Mouse (Mus musculus): ENCODE results near the gene Spp2. TPM values are rescaled to one million over a fixed set of nuclear protein-coding genes. Genes with fewer than 3 reads are reported as not detected.

The Spp2 gene
- polyA plus RNA-seq, 1 experiment from 2014 or later: not detected

DNA sequence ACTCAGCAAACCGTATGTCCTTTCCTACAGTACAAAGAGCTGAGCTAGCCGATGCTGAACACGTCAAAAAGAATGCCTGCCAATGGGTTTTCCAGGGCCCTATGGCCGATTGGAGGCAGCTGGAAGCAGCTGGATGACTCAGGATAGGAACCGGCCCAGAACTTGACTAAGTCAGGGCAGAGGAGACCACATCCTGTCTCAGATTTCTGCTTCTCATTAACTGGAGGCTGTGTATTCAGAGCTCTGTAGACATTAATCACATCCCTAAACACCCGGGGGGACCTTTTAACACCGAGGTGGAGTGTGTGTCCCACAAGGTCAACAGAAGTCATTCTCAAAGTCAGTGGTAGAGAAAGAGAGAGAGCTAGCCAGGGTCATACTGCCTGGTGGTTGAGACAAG, 67.8 kb downstream of the Spp2 start:
- Histone ChIP-seq H3K27me3 (0 out of 2 replicates have a peak, but pooled peaks cover 6% of the 10 kb centered on the region), H3K4me2 (replicated peaks) (no peak overlapping the region), H3K36me3 (no peaks in the 10 kb centered on the region), H3K27ac (replicated peaks) (no peak overlapping the region), H3K9me3 (no peaks in the 10 kb centered on the region), H3K4me3 (no peak overlapping the region), H3K9ac (replicated peaks) (no peak overlapping the region), H3K4me1 (peaks cover 14% of the 10 kb centered on the region)
- ATAC-seq (ENCODE audit: low FRiP score, low read depth): no peak
- 67% methylated on average over 7 of the region's 7 CpGs for WGBS

DNA sequence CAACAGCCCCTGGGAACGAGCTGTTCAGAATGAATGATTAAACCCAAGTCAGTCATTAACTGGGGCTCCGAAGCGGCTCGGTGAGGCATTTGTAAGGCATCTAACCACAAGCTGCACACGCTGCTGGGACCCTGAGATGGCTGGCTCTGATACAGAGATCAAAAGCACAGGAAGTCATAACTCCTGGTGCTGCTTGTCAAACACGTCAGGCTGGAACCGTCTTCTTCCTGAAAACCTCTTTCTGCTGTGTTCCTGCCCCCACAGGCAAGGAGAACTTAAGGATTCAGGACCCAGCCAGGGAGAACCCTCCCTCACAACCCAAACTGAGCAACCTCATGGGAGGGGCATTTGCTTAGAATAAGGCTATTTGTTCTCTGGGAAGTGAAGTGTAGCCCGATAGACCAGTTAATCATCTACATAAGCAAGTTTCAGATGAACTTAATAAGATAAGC, 68.8 kb downstream of the Spp2 start:
- Histone ChIP-seq H3K4me3 (no peak overlapping the region), H3K9ac (replicated peaks) (no peak overlapping the region), H3K4me2 (replicated peaks) (no peak overlapping the region), H3K27me3 (0 out of 2 replicates have a peak, but pooled peaks cover 6% of the 10 kb centered on the region), H3K4me1 (peaks cover 14% of the 10 kb centered on the region), H3K36me3 (no peaks in the 10 kb centered on the region), H3K9me3 (no peaks in the 10 kb centered on the region), H3K27ac (replicated peaks) (no peak overlapping the region)
- 57% methylated on average over 8 of the region's 8 CpGs for WGBS
- no peak for ATAC-seq (ENCODE audit: low FRiP score, low read depth)

Other genes with a start within 250 kb of the Spp2 start
- gene Ugt1a5, start 240.9 kb upstream of the Spp2 start, polyA plus RNA-seq (2016; fragmentation: Nextera tagmentation; extraction: Ambion mirVana): not detected in 2 replicates
- gene Ugt1a2, start 206.4 kb upstream of the Spp2 start, polyA plus RNA-seq (2016; fragmentation: Nextera tagmentation; extraction: Ambion mirVana): 0.14 TPM in 1 of 2 replicates, not detected in the other
- 12.3 and 12.7 TPM in 2 replicates for gene Dnajb3, start 201.2 kb upstream of the Spp2 start, polyA plus RNA-seq (2016; fragmentation: Nextera tagmentation; extraction: Ambion mirVana)
- not detected in 2 replicates for gene Ugt1a1, start 195.0 kb upstream of the Spp2 start, polyA plus RNA-seq (2016; fragmentation: Nextera tagmentation; extraction: Ambion mirVana)
- 1.1 and 1.6 TPM in 2 replicates for gene Mroh2a, start 180.0 kb upstream of the Spp2 start, polyA plus RNA-seq (2016; fragmentation: Nextera tagmentation; extraction: Ambion mirVana)
- 189 and 190 TPM in 2 replicates for gene Hjurp, start 129.3 kb upstream of the Spp2 start, polyA plus RNA-seq (2016; fragmentation: Nextera tagmentation; extraction: Ambion mirVana)
- gene Trpm8, start 129.3 kb upstream of the Spp2 start, polyA plus RNA-seq (2016; fragmentation: Nextera tagmentation; extraction: Ambion mirVana): not detected in 2 replicates
- not detected in 2 replicates for gene Glrp1, start 103.1 kb downstream of the Spp2 start, polyA plus RNA-seq (2016; fragmentation: Nextera tagmentation; extraction: Ambion mirVana)